Mouse (Mus musculus) G1E (cell line): ENCODE data around the gene Usp15.

Experiments
- CTCF ChIP-seq: IDR thresholded peaks from 2 replicates; pipeline ENCODE4 v1.5.1; 2012; ENCODE audit warnings: low read depth, low read length, inconsistent platforms, mixed read lengths
- GATA1 ChIP-seq: IDR thresholded peaks from 2 replicates; pipeline ENCODE4 v1.6.1; 2012; ENCODE audit warnings: borderline replicate concordance, low read length, inconsistent platforms, mixed read lengths
- GATA2 ChIP-seq: IDR thresholded peaks from 2 replicates; pipeline ENCODE4 v1.6.1; 2012; ENCODE audit warnings: low read depth, low read length, inconsistent platforms, borderline replicate concordance
- POLR2AphosphoS5 ChIP-seq: IDR thresholded peaks from 2 replicates; pipeline ENCODE4 v1.6.1; 2012; ENCODE audit warnings: low read depth, low read length, inconsistent platforms; ENCODE audit not compliant: insufficient replicate concordance
- TAL1 ChIP-seq: conservative IDR thresholded peaks from 2 replicates; pipeline ENCODE4 v1.6.1; 2012; ENCODE audit warnings: low read depth, low read length, inconsistent platforms, mixed read lengths

DNA sequence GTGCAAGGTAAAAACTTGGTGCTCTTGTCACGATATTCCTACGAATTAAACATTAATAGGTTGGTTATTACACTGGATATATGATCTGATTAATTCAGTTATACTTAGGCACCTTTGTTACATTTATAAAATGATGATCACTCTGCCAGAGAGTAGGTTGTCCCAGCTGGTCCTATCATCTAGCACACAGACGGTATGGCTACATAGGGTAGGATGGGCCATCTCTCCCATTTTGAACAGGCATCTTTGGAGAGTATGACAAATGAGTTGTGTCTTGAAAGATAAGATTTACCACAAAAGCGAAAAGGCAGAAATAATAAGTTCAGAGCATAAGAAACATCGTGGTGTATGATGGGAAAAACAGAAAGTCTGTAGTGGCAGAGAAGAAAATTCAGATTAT is 32.6 kb upstream of the Usp15 start:
- no peak for TF ChIP-seq CTCF
- TF ChIP-seq TAL1 = no peak
- no peak for TF ChIP-seq GATA2
- no peak for TF ChIP-seq GATA1
- no peak for TF ChIP-seq POLR2AphosphoS5
